Mouse (Mus musculus) bone marrow macrophage, adult 2 months (primary cell): ENCODE results near the gene Med13l.

Experiments
- CTCF ChIP-seq: IDR thresholded peaks from 2 replicates; pipeline ENCODE4 v1.5.1; 2012; ENCODE audit warnings: low read depth, mild to moderate bottlenecking, low read length, moderate library complexity
- POLR2A ChIP-seq: IDR thresholded peaks from 2 replicates; pipeline ENCODE4 v1.6.1; 2012; ENCODE audit warnings: mild to moderate bottlenecking, low read depth, low read length, borderline replicate concordance

GRCm38 (mm10) chr5:118666437-118667207 is 106.1 kb downstream of the Med13l start:
- no peak for TF ChIP-seq POLR2A
- TF ChIP-seq CTCF: no peak
